Mouse (Mus musculus): ENCODE measurements around the gene Tnfsf8. TPM values are rescaled to one million over a fixed set of nuclear protein-coding genes. Genes with fewer than 3 reads are reported as not detected.

Tnfsf8 gene
- polyA plus RNA-seq (2015; fragmentation: Nextera tagmentation; extraction: Ambion mirVana) = 0.05 and 0.11 TPM in 2 replicates

- WGBS = 73% methylated on average over 19 of the region's 19 CpGs
- peak; percentile 14; the same call in 1 of the 2 replicates for ATAC-seq (ENCODE audit: borderline replicate concordance, extremely low read depth, low FRiP score, low TSS enrichment)
Measured at GRCm38 (mm10) chr4:63860688-63861540, at the start of gene Tnfsf8. Gene Tnfsf8 (minus strand): TSS chr4:63861347.

GRCm38 (mm10) chr4:63908511-63908910 is 47.4 kb upstream of the Tnfsf8 start:
- WGBS = 94% methylated on average over 1 of the region's 1 CpGs
- Histone ChIP-seq H3K9ac (no peak overlapping the region), H3K4me3 (no peak overlapping the region), H3K36me3 (no peaks in the 10 kb centered on the region), H3K27ac (no peak overlapping the region), H3K27me3 (no peaks in the 10 kb centered on the region), H3K9me3 (no peaks in the 10 kb centered on the region), H3K4me1 (no peaks in the 10 kb centered on the region), H3K4me2 (no peak overlapping the region)
- no peak for ATAC-seq (ENCODE audit: borderline replicate concordance, extremely low read depth, low FRiP score, low TSS enrichment)

More at GRCm38 (mm10) chr4:63860688-63861540, at the start of gene Tnfsf8:
- Histone ChIP-seq H3K9me3 (no peaks in the 10 kb centered on the region), H3K4me2 (no peak within 1 kb of the TSS), H3K9ac (no peak within 1 kb of the TSS), H3K36me3 (no peaks in the 10 kb centered on the region), H3K4me1 (peaks cover 23% of the 10 kb centered on the region), H3K4me3 (no peak within 1 kb of the TSS), H3K27ac (no peak within 1 kb of the TSS), H3K27me3 (no peaks in the 10 kb centered on the region)

DNA sequence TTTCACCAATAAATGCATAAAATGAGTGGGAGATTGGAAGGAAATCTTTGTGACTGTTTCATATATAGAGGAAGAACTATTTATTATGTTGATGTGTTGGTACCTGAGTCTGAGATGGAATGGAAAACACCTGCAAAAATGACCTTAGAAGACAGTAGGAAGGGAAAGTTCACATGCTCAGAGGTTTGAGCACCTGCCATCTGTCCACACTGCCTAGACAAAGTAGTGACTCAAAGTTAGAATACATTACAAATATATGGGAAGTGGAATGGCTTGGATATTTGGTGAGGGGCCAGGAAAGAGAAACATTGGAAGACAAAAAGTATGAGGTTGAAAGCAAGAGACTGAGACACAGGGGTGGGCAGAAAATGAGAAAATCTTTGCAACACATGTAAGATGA is 46.3 kb upstream of the Tnfsf8 start:
- Histone ChIP-seq H3K9me3 (no peaks in the 10 kb centered on the region), H3K4me2 (no peak overlapping the region), H3K27ac (no peak overlapping the region), H3K4me3 (no peak overlapping the region), H3K9ac (no peak overlapping the region), H3K36me3 (no peaks in the 10 kb centered on the region), H3K4me1 (no peaks in the 10 kb centered on the region), H3K27me3 (no peaks in the 10 kb centered on the region)
- no peak for ATAC-seq (ENCODE audit: borderline replicate concordance, extremely low read depth, low FRiP score, low TSS enrichment)

DNA sequence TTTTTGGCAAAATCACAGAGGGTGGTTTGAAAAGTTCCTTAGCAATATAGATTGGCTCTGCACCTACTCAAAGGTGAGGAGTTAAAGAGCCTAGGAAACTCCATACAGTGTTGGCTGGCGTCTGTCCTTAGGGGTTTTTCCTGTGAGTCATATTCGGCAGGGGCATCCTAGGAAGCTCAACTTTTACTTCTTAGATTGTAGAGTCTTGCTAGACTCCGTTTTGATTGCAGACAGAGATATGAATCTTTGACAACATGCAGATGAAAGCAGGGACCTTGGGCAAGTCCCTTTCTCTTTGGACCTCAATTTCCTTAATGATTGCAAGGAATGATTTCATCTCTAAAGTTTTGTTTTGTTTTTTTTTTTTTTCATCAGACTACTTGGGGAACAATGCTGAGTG is 44.9 kb upstream of the Tnfsf8 start:
- WGBS = 66% methylated on average over 3 of the region's 3 CpGs

GRCm38 (mm10) chr4:63899081-63899523 is 38.0 kb upstream of the Tnfsf8 start:
- H3K27me3 ChIP-seq = no peaks in the 10 kb centered on the region
- no peak overlapping the region for H3K27ac ChIP-seq
- 82% methylated on average over 10 of the region's 10 CpGs for WGBS

More for the DNA sequence above, 44.9 kb upstream of the Tnfsf8 start:
- Histone ChIP-seq H3K9ac (no peak overlapping the region), H3K27me3 (no peaks in the 10 kb centered on the region), H3K36me3 (no peaks in the 10 kb centered on the region), H3K4me1 (no peaks in the 10 kb centered on the region), H3K4me3 (no peak overlapping the region), H3K9me3 (no peaks in the 10 kb centered on the region), H3K27ac (no peak overlapping the region), H3K4me2 (no peak overlapping the region)
- ATAC-seq (ENCODE audit: borderline replicate concordance, extremely low read depth, low FRiP score, low TSS enrichment) = no peak

GRCm38 (mm10) chr4:63897152-63897551 is 36.0 kb upstream of the Tnfsf8 start:
- H3K27me3 ChIP-seq = no peaks in the 10 kb centered on the region
- H3K4me3 ChIP-seq = no peak overlapping the region
- H3K27ac ChIP-seq = no peak overlapping the region
- no peaks in the 10 kb centered on the region for H3K9me3 ChIP-seq
- H3K36me3 ChIP-seq = no peaks in the 10 kb centered on the region
- no peaks in the 10 kb centered on the region for H3K4me1 ChIP-seq
- no peak for ATAC-seq (ENCODE audit: borderline replicate concordance, extremely low read depth, low FRiP score, low TSS enrichment)
- H3K9ac ChIP-seq = no peak overlapping the region
- H3K4me2 ChIP-seq = no peak overlapping the region

More at GRCm38 (mm10) chr4:63899081-63899523, 38.0 kb upstream of the Tnfsf8 start:
- H3K9ac ChIP-seq = no peak overlapping the region
- H3K4me3 ChIP-seq = no peak overlapping the region
- H3K4me2 ChIP-seq = no peak overlapping the region
- no peaks in the 10 kb centered on the region for H3K36me3 ChIP-seq
- no peaks in the 10 kb centered on the region for H3K9me3 ChIP-seq
- ATAC-seq (ENCODE audit: borderline replicate concordance, extremely low read depth, low FRiP score, low TSS enrichment) = no peak
- no peaks in the 10 kb centered on the region for H3K4me1 ChIP-seq

- H3K27ac ChIP-seq = no peak overlapping the region
- H3K4me2 ChIP-seq = no peak overlapping the region
- WGBS = 57% methylated on average over 2 of the region's 2 CpGs
- no peak overlapping the region for H3K4me3 ChIP-seq
- no peaks in the 10 kb centered on the region for H3K9me3 ChIP-seq
- ATAC-seq (ENCODE audit: borderline replicate concordance, extremely low read depth, low FRiP score, low TSS enrichment) = no peak
- H3K36me3 ChIP-seq = no peaks in the 10 kb centered on the region
- no peak overlapping the region for H3K9ac ChIP-seq
- H3K27me3 ChIP-seq = no peaks in the 10 kb centered on the region
- H3K4me1 ChIP-seq = no peaks in the 10 kb centered on the region
Measured at GRCm38 (mm10) chr4:63886156-63886555, 25.0 kb upstream of the Tnfsf8 start.

- Histone ChIP-seq H3K27ac (no peak overlapping the region), H3K4me3 (no peak overlapping the region), H3K4me1 (no peaks in the 10 kb centered on the region), H3K36me3 (no peaks in the 10 kb centered on the region), H3K9ac (no peak overlapping the region), H3K4me2 (no peak overlapping the region), H3K9me3 (no peaks in the 10 kb centered on the region), H3K27me3 (no peaks in the 10 kb centered on the region)
- ATAC-seq (ENCODE audit: borderline replicate concordance, extremely low read depth, low FRiP score, low TSS enrichment) = no peak
- 77% methylated on average over 2 of the region's 2 CpGs for WGBS
Measured at GRCm38 (mm10) chr4:63876720-63877119, 15.6 kb upstream of the Tnfsf8 start.

DNA sequence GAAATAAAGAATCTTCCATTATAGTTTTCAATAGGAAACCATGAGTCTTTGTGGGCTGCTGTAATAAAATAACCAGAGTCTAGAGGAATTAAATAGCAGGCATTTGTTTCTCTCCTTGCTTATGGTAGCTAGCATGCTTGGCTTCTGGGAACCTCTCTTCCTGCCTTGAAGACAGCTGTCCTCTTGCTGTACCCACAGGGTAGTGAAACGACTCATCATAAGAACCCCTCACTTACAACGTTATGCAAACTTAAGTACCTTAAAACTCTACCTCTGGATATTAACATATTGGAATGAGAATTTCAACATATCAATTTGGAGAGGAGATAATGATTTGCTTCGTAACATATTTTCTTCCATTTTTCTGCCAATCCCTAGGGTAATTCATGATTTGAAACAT is 14.3 kb upstream of the Tnfsf8 start:
- Histone ChIP-seq H3K27me3 (no peaks in the 10 kb centered on the region), H3K4me1 (no peaks in the 10 kb centered on the region), H3K4me3 (no peak overlapping the region), H3K27ac (no peak overlapping the region), H3K4me2 (no peak overlapping the region), H3K9me3 (no peaks in the 10 kb centered on the region), H3K36me3 (no peaks in the 10 kb centered on the region), H3K9ac (no peak overlapping the region)
- ATAC-seq (ENCODE audit: borderline replicate concordance, extremely low read depth, low FRiP score, low TSS enrichment) = no peak
- WGBS = 87% methylated on average over 3 of the region's 3 CpGs

GRCm38 (mm10) chr4:63870678-63871077 is 9.5 kb upstream of the Tnfsf8 start:
- Histone ChIP-seq H3K4me1 (no peaks in the 10 kb centered on the region), H3K9me3 (no peaks in the 10 kb centered on the region), H3K4me2 (no peak overlapping the region), H3K27me3 (no peaks in the 10 kb centered on the region), H3K4me3 (no peak overlapping the region), H3K36me3 (no peaks in the 10 kb centered on the region), H3K9ac (no peak overlapping the region), H3K27ac (no peak overlapping the region)
- no peak for ATAC-seq (ENCODE audit: borderline replicate concordance, extremely low read depth, low FRiP score, low TSS enrichment)
- WGBS = 89% methylated on average over 1 of the region's 1 CpGs

- WGBS = 49% methylated on average over 2 of the region's 2 CpGs
Measured at GRCm38 (mm10) chr4:63868770-63869169, 7.6 kb upstream of the Tnfsf8 start.

GRCm38 (mm10) chr4:63862953-63863352 is 1.8 kb upstream of the Tnfsf8 start:
- 42% methylated on average over 3 of the region's 3 CpGs for WGBS
- H3K27ac ChIP-seq = no peak overlapping the region
- H3K36me3 ChIP-seq = no peaks in the 10 kb centered on the region
- peaks cover 23% of the 10 kb centered on the region for H3K4me1 ChIP-seq
- no peaks in the 10 kb centered on the region for H3K9me3 ChIP-seq
- ATAC-seq (ENCODE audit: borderline replicate concordance, extremely low read depth, low FRiP score, low TSS enrichment) = no peak
- no peak overlapping the region for H3K4me2 ChIP-seq
- H3K4me3 ChIP-seq = no peak overlapping the region
- no peaks in the 10 kb centered on the region for H3K27me3 ChIP-seq
- no peak overlapping the region for H3K9ac ChIP-seq

More at GRCm38 (mm10) chr4:63868770-63869169, 7.6 kb upstream of the Tnfsf8 start:
- H3K9me3 ChIP-seq = no peaks in the 10 kb centered on the region
- no peak overlapping the region for H3K27ac ChIP-seq
- H3K27me3 ChIP-seq = no peaks in the 10 kb centered on the region
- no peaks in the 10 kb centered on the region for H3K36me3 ChIP-seq
- H3K4me2 ChIP-seq = no peak overlapping the region
- H3K4me1 ChIP-seq = no peaks in the 10 kb centered on the region
- no peak for ATAC-seq (ENCODE audit: borderline replicate concordance, extremely low read depth, low FRiP score, low TSS enrichment)
- H3K9ac ChIP-seq = no peak overlapping the region
- H3K4me3 ChIP-seq = no peak overlapping the region
